Mouse (Mus musculus) lung, embryonic 14.5 days (tissue): ENCODE data around the gene Kif1bp. TPM values are rescaled to one million over a fixed set of nuclear protein-coding genes. Genes with fewer than 3 reads are reported as not detected.
A peak's percentile ranks its signal among the peaks of the same experiment; 100 is the strongest.

ENCODE experiments used
- ATAC-seq: fragments of 200-750 bp; cut with Nextera tagmentation; 2 replicates; pipeline ENCODE4 v1.8.0; 2017; ENCODE audit warnings: mild to moderate bottlenecking, moderate TSS enrichment, moderate library complexity; ENCODE audit not compliant: insufficient read depth
- DNase-seq: peaks from one replicate; pipeline ENCODE4 v3.0.0-alpha.2; 2015
- H3K27ac ChIP-seq: fragments of 300-500 bp; sonication (generic); 2 replicates; pipeline ENCODE4 v1.5.1; 2014; ENCODE audit warnings: low read depth, mild to moderate bottlenecking, moderate library complexity
- H3K27me3 ChIP-seq: fragments of 300-500 bp; sonication (generic); 2 replicates; pipeline ENCODE4 v1.6.1; 2014; ENCODE audit warnings: low read length, control low read depth; ENCODE audit not compliant: insufficient read depth
- H3K36me3 ChIP-seq: fragments of 300-500 bp; sonication (generic); 2 replicates; pipeline ENCODE4 v1.6.1; 2014; ENCODE audit warnings: control low read depth; ENCODE audit not compliant: insufficient read depth
- H3K4me1 ChIP-seq: fragments of 300-500 bp; sonication (generic); 2 replicates; pipeline ENCODE4 v1.6.1; 2014; ENCODE audit warnings: antibody characterized with exemption, control low read depth; ENCODE audit not compliant: insufficient read depth
- H3K4me2 ChIP-seq: fragments of 300-500 bp; sonication (generic); 2 replicates; pipeline ENCODE4 v1.6.1; 2014; ENCODE audit warnings: mild to moderate bottlenecking
- H3K4me3 ChIP-seq: fragments of 300-500 bp; sonication (generic); 2 replicates; pipeline ENCODE4 v1.5.1; 2014; ENCODE audit warnings: low read depth, low read length
- H3K9ac ChIP-seq: fragments of 300-500 bp; sonication (generic); 2 replicates; pipeline ENCODE4 v1.6.1; 2014
- H3K9me3 ChIP-seq: fragments of 300-500 bp; sonication (generic); 2 replicates; pipeline ENCODE4 v1.6.1; 2016; ENCODE audit warnings: low read depth, low read length, control low read depth
- CTCF ChIP-seq: IDR thresholded peaks from 2 replicates; pipeline ENCODE4 v1.5.1; 2016; ENCODE audit warnings: antibody characterized with exemption, low read depth
- WGBS: fragments of 180-500 bp; shearing (Covaris S2); extraction: QIAGEN DNeasy Blood & Tissue Kit; methylation state at CpG from one replicate; pipeline ENCODE4 v1.1.7; 2014; 5-methylcytosine and 5-hydroxymethylcytosine counted together
- polyA plus RNA-seq: library from polyadenylated mRNA; unstranded; fragments of >200 nt; fragmentation: Nextera tagmentation; extraction: Ambion mirVana; gene quantifications from 2 replicates; pipeline ENCODE4 v1.2.1, GENCODE M21; 2014

Gene Kif1bp
- polyA plus RNA-seq, 1 experiment from 2014 or later, result 42.7 TPM

DNA sequence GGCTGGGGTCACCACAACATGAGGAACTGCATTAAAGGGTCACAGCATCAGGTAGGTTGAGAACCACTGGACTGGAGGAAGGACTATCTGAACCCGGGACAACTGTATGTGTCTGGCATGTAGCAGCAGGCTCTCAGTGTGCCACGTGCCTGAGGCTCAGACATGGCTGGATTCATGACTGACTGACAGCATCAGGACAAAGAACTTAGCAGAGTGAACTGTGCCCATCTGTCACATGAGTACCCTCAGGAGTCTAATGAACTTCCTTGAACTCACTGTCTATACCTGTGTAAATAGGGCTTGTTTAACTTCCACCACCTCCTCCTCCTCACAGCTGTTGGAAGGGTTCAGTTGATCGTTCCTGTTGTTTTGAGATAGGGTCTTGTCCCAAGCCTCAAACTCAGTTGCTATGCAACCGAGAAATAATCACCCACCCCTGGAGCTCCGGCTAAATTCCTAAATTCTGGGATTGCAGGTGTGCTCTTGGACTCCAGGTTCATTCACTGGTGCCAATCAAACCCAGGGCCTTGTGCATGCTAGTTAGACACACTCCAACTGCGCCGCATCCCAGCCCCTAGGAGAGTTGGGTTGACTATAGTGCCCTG is 55.8 kb downstream of the Kif1bp start:
- Histone ChIP-seq H3K9me3 (no peaks in the 10 kb centered on the region), H3K4me2 (no peak overlapping the region), H3K27me3 (no peaks in the 10 kb centered on the region), H3K4me3 (no peak overlapping the region), H3K36me3 (no peaks in the 10 kb centered on the region), H3K4me1 (peaks cover 3% of the 10 kb centered on the region; the same call in 1 of the 2 replicates), H3K27ac (no peak overlapping the region), H3K9ac (no peak overlapping the region)
- DNase-seq (no peak), ATAC-seq (0 out of 2 replicates have a peak, but pooled peaks have one; percentile 24)
- no peak for TF ChIP-seq CTCF
- WGBS, result 47% methylated on average over 7 of the region's 7 CpGs

DNA sequence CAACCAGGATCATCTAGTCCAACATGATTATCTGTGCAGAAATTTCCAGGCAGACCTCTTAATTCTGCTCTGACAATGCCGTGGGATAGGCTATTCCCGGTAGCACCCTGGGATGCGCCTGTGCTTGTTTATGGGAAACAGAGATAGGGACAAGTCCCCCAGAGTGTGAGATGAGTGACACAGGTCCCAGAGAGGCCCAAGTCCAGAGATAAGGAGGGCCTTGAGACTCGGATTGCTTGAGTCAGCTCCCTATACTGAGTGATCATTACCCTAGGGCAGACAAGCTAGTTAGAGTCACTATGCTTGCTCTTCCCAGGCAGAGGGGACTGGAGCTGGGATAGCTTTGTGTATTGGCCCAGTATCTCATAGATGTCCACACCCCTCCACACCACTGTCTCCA is 56.5 kb downstream of the Kif1bp start:
- Histone ChIP-seq H3K4me1 (peaks cover 3% of the 10 kb centered on the region; the same call in 1 of the 2 replicates), H3K27ac (no peak overlapping the region), H3K4me3 (no peak overlapping the region), H3K9ac (no peak overlapping the region), H3K36me3 (no peaks in the 10 kb centered on the region), H3K27me3 (no peaks in the 10 kb centered on the region), H3K4me2 (no peak overlapping the region), H3K9me3 (no peaks in the 10 kb centered on the region)
- TF ChIP-seq CTCF, result no peak
- DNase-seq (no peak), ATAC-seq (no peak)
- 34% methylated on average over 4 of the region's 4 CpGs for WGBS

DNA sequence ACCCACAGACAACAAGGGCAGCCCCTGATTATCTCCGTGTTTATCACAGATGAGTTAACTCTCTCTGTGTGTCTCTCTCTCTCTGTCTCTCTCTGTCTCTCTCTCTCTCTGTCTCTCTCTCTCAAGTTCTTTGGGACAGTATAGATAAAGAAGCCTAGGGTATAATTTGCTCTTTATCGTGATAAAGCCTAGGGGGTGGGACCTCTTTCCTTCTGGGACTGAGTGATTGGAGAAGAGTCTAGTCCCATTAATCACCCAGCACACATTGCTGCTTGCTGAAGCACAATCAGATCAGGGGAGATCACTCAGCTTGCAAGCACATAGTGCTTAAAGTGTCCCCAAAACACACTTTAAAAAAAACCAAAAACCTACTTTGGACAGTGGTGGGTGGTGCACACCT is 57.3 kb downstream of the Kif1bp start:
- WGBS, result 58% methylated on average over 2 of the region's 2 CpGs
- ATAC-seq (no peak), DNase-seq (no peak)
- TF ChIP-seq CTCF, result no peak
- Histone ChIP-seq H3K4me1 (peaks cover 3% of the 10 kb centered on the region; the same call in 1 of the 2 replicates), H3K4me3 (no peak overlapping the region), H3K27ac (no peak overlapping the region), H3K9me3 (no peaks in the 10 kb centered on the region), H3K27me3 (no peaks in the 10 kb centered on the region), H3K4me2 (no peak overlapping the region), H3K36me3 (no peaks in the 10 kb centered on the region), H3K9ac (no peak overlapping the region)

DNA sequence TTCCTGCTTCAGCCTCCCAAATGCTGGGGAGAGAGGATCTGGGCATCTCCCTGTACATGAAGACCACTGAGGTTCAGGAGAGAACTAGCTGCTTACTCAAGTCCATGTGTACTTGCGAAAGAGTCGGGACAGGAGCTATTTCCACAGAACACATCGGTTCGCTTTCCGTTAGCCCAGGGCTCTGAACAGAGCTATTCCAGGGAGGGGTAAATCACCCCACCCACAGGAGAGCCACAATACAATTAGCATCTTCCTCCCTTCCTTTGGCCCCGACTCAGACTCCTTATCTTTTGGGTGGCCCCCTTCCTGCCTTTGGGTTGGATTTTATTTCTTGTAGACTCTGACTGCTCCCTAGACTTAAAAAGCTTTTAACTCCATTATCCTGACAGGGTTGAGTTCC is 60.7 kb downstream of the Kif1bp start:
- no peak overlapping the region for H3K27ac ChIP-seq
- 82% methylated on average over 6 of the region's 6 CpGs for WGBS
- DNase-seq (no peak), ATAC-seq (no peak)
- H3K36me3 ChIP-seq, result no peaks in the 10 kb centered on the region
- TF ChIP-seq CTCF, result no peak
- no peak overlapping the region for H3K9ac ChIP-seq
- no peak overlapping the region for H3K4me2 ChIP-seq
- H3K4me1 ChIP-seq, result peaks cover 2% of the 10 kb centered on the region; the same call in 1 of the 2 replicates
- no peaks in the 10 kb centered on the region for H3K27me3 ChIP-seq
- H3K9me3 ChIP-seq, result no peaks in the 10 kb centered on the region
- no peak overlapping the region for H3K4me3 ChIP-seq

DNA sequence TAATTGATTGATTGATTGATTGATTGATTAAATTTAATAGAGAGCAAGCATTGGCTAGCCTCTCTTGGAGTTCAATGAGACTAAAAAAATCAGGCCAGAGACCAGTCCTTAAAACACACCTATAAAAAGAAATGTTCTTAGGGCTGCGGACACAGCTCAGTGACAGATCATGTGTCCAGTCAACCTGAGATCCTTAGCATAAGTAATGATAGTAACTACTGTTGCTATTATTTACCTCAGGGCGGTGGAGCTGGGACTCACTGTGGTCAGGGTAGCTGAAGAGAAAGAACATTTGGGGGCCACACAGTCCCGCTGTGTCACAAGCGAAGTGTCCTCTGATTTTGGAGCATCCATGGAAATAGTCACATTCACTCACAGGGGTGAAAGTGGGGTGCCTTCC is 65.4 kb downstream of the Kif1bp start:
- H3K27ac ChIP-seq, result no peak overlapping the region
- H3K4me3 ChIP-seq, result no peak overlapping the region
- TF ChIP-seq CTCF, result no peak
- no peaks in the 10 kb centered on the region for H3K36me3 ChIP-seq
- H3K9ac ChIP-seq, result no peak overlapping the region
- DNase-seq (no peak), ATAC-seq (no peak)
- 93% methylated on average over 4 of the region's 4 CpGs for WGBS
- H3K4me1 ChIP-seq, result peaks cover 4% of the 10 kb centered on the region
- H3K9me3 ChIP-seq, result no peaks in the 10 kb centered on the region
- H3K4me2 ChIP-seq, result no peak overlapping the region
- H3K27me3 ChIP-seq, result peaks cover 5% of the 10 kb centered on the region; the same call in 1 of the 2 replicates

DNA sequence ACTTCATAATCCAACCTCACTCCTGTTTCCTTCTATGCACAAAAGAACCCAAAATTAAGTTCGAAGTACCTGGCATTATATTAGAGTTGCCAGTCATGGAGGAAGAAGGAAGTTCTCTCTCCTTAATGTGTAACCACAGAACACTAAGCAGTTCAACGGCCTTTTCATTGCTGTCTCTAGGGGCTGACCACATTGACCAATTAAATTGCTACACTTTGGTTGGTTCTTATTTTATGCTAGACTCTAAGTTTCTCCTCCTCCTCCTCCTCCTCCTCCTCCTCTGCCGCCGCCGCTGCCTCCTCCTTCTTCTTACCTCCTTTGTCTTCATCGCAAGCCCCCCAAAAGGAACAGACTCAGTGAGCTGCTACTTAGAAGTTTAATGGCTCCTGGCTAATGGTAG is 66.7 kb downstream of the Kif1bp start:
- WGBS, result 78% methylated on average over 6 of the region's 6 CpGs
- H3K4me3 ChIP-seq, result no peak overlapping the region
- no peak overlapping the region for H3K27ac ChIP-seq
- peaks cover 4% of the 10 kb centered on the region for H3K4me1 ChIP-seq
- TF ChIP-seq CTCF, result no peak
- H3K9me3 ChIP-seq, result no peaks in the 10 kb centered on the region
- no peak for DNase-seq
- peaks cover 15% of the 10 kb centered on the region; the same call in 1 of the 2 replicates for H3K27me3 ChIP-seq
- no peak overlapping the region for H3K9ac ChIP-seq
- H3K36me3 ChIP-seq, result no peaks in the 10 kb centered on the region
- ATAC-seq, result no peak
- no peak overlapping the region for H3K4me2 ChIP-seq

DNA sequence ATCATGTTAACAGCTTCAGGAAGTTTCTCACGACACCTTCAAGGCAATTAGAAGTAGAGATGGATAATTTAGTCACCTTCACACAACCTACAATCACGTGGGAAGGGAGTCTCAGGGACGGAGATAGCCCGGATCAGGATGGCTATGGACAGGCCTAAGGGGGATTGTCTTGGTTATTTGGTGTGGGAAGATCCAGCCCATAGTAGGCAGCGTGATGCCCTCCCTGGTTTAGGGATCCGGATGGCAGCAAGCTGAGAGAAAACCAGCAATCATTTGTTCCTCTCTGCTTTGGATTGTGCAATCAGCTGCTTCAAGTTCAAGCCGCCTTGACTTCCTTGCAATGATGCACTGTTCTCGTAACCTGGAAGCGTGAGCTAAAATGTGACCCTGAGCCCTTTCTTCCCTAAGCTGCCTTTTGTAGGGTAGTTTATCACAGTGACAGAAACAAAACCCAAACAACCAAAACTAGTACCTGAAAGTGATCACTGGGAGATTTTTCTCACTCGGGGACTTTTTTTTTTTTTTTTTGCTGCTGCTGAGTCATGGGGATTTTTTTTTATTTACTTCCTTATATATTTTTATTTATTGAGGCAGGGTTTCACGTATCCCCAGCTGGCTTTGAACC is 69.1 kb downstream of the Kif1bp start:
- Histone ChIP-seq H3K36me3 (no peaks in the 10 kb centered on the region), H3K4me3 (no peak overlapping the region), H3K9ac (peak overlapping the region; percentile 17; the same call in 1 of the 2 replicates), H3K4me1 (peaks cover 4% of the 10 kb centered on the region), H3K9me3 (no peaks in the 10 kb centered on the region), H3K27me3 (peaks cover 20% of the 10 kb centered on the region), H3K27ac (peak overlapping the region; percentile 58; the same call in 1 of the 2 replicates), H3K4me2 (peak overlapping the region; percentile 67)
- DNase-seq (peak; percentile 15), ATAC-seq (no peak)
- WGBS, result 49% methylated on average over 11 of the region's 11 CpGs
- TF ChIP-seq CTCF, result no peak
